Mouse (Mus musculus) stomach, postnatal 0 days (tissue): ENCODE measurements around the gene Amd1.

Experiments
- CTCF ChIP-seq: IDR thresholded peaks from 2 replicates; pipeline ENCODE4 v1.5.1; 2016; ENCODE audit warnings: antibody characterized with exemption, low read depth, mild to moderate bottlenecking, moderate library complexity
- EP300 ChIP-seq: optimal IDR thresholded peaks from 2 replicates; pipeline ENCODE3; 2016; ENCODE audit warnings: antibody characterized with exemption

- TF ChIP-seq CTCF (no peak), EP300 (no peak)
Measured at GRCm38 (mm10) chr10:40273938-40274337, 28.0 kb downstream of the Amd1 start.
